Mouse (Mus musculus) induced T-regulatory cell, adult 2 months (primary cell): ENCODE data around the gene Adgre5.

ENCODE experiments used
- DNase-seq: peaks from one replicate; pipeline ENCODE4 v3.0.0-alpha.2; 2012; ENCODE audit warnings: low read depth

Adgre5 gene

DNA sequence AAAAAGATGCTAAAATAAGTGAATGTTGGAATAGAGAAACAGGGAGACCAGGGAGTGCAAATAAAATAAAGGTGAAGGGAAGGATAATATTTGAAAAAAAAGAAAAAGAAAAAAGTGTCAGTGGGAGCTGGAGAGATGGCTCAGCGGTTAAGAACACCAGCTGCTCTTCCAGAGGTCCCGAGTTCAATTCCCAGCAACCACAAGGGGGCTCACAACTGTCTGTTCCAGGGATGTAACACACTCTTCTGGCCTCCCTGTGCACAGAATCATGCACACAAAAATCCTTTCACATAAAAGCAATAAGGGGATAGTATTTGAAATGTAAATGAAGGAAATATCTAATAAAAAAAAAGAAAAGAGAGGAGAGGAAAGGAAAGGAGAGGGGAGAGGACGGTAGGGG is 13.0 kb upstream of the Adgre5 start:
- DNase-seq = no peak

DNA sequence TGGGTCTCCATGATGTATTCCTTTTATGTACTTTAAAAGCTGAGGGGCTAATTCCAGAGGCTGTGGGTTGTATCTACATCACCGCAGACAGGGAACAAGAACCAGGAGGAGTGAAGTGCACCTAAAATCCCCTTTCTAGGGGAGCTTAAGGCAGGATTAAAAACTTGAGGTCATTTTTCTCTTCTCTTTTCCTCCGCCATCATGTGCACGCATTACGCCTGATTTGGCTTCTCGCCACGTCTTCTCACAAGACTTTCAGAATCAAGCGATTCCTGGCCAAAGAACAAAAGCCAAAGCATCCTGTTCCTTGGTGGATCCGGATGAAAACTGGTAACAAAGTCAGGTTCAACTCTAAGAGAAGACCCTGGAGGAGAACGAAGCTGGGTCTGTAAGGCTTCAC is 8.1 kb upstream of the Adgre5 start:
- peak; percentile 66 for DNase-seq

DNA sequence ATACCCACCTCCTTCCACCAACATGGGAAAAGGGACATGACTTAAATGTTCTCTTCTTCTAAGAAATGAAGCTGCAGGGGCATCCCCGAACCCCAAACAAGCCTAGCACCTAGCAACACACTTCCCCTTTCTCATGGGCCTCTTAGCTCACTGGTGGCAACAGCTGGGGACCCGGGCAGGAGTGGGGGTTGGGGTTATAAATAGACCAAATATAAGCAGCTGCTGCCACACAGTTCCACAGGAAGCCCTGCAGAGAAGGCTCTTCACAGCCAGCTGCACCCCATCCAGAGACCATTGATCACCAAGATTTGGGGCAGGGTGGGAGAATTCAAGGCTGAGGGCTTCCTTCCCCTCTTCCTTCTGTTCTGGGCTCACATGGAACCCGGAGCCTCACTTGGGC is 7.6 kb upstream of the Adgre5 start:
- peak; percentile 95 for DNase-seq

DNA sequence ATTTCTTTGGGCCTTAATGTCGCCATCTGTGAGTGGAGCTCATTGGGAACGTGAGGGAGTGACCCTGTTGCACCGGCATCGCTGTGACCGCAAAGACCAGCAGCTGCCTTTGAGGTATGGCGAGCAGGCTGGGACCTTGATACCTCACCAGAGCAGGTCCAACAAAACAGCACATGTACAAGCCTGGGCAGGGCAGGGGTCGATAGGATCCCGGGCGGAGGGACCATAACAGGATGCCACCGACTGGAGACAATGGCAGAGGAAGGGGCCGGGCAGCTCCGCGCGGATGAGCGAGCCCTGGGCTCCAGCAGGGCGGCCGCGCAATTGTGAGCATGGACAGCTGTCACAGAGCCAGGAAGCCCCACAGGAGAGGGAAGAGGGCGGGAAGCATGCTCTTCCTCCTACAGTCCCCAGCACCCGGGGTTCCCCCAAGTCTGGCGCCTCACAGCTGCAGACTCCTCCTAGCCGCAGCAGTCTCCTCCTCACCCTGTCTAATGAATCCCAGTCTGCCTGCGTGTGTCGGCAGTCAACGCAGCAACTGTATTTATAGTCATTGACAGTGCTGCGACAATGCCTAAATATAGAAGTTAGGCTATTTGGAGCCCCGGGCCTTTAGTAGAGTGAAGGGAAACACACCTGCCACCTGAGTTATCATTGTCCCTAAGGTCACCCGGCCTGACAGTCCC is 6.7 kb upstream of the Adgre5 start:
- DNase-seq = peak; percentile 89

DNA sequence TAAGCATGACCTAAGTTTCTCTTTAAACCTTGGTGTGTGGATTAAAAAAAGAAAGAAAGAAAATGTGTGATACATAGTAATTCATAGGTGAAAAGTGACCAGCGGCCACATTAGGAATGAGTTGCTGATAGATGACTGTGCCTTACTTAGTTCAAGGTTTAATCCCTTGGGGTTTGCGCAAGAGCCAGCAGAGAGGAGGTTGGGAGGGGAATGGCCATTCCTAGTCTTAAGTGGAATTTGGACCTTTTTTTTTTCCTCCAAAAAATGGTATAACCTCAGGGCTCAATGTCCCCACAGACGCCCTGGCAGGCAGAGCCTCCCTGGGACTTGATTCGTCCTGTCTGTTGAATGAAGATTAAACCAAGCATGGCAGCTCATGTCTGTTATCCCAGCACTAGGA is 2.9 kb upstream of the Adgre5 start:
- DNase-seq = no peak

DNA sequence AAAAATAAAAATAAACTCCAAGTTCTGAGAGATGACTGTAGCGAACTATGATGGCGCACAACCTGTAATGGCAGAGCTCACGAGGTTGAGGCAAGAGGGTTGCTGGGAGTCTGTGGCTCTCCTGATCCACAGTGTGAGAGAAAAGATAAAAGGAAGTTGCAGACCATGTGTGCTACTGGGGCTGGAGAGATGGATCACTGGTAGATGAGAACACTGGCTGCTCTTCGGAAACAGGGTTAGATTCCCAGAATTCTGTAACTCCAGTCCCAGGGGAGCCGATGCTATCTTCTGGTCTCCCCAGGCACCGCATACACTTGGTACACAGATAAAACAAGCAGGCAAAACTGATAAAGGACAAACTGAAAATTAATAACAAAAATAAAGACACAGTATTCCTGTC is 1.8 kb upstream of the Adgre5 start:
- DNase-seq = no peak

DNA sequence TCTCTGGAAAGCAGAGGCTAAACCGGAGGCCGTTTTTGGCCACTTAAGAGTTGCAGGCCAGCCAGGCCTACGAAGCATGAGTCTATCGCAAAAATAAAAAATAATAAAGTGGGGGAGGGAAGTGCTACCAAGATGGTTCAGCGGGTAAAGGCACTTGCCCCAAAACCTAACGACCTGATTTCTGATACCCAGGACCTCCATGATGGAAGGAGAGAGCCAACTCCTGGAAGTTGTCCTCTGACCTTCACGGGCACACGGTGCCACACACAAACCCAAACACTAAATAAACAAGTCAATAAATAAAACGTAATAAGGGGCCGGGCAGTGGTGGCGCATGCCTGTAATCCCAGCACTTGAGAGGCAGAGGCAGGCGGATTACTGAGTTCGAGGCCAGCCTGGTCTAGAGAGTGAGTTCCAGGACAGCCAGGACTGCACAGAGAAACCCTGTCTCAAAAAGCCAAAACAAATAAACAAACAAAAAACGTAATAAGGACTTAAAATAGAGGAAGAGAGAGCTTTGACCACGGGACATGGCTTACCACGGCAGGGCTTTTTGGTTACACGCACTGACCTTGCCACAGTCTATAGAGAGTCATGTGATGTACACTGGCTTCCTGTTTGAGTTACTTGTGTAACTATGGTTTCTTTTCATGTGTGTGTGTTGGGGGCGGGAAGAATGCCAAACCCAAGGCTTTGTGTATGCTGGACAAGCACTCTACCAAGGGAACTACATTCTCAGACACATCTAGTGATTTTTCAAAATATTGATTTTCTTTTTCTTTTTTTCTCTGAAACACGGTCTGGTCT is 926 bp upstream of the Adgre5 start:
- peak; percentile 87 for DNase-seq

DNA sequence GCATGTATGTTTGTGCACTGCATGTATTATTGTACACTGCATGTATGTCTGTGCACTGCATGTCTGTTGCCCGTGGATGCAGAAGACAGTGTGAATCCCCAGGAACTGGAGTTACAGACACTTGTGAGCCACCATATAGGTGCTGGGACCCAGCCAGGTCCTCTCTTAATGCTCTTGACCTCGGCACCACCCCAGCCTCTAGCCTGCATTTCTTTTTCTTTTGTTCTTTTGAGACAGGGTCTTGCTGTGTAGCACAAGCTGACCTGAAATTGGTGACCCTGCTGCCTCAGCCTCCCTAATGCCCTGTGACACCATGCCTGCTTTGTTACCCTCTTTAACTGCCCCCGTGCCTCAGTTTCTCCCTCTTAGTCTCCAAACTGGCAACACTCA is 545 bp downstream of the Adgre5 start:
- no peak for DNase-seq

DNA sequence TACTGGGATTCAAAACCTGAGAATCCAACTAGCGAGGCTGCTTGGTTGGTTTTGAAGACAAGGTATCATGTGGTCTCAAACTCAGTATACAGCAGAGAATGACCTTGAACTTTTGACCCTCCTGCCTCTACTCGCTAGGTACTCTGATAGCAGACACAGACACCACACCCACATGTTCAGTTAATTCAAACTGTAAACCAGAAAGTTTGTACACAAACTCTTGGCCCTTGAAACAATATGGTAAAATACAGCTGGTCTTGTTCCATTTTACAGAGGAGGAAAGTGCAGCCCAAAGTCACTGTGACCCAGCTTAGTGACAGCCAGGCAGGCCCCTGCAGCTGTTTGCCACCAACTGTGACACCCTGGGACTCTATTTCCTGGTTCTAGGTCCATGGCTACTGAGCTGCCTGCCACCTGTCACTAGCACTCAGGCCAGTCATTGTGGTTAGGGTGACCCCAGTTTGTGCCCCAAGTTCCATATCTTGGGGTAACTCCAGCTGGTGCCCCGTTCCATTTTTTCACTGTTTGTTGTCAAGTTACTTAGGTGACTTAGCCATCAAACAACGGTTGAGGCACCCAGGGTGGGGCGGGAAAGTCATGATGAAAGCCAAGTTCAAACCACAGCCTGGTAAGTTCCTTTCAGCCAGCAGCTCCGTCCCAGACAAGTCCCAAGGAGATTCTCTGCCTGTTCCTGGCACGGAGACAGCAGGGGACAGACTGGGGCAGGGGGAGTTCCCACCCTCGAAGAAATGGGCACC is 1.2 kb downstream of the Adgre5 start:
- DNase-seq = peak; percentile 94

DNA sequence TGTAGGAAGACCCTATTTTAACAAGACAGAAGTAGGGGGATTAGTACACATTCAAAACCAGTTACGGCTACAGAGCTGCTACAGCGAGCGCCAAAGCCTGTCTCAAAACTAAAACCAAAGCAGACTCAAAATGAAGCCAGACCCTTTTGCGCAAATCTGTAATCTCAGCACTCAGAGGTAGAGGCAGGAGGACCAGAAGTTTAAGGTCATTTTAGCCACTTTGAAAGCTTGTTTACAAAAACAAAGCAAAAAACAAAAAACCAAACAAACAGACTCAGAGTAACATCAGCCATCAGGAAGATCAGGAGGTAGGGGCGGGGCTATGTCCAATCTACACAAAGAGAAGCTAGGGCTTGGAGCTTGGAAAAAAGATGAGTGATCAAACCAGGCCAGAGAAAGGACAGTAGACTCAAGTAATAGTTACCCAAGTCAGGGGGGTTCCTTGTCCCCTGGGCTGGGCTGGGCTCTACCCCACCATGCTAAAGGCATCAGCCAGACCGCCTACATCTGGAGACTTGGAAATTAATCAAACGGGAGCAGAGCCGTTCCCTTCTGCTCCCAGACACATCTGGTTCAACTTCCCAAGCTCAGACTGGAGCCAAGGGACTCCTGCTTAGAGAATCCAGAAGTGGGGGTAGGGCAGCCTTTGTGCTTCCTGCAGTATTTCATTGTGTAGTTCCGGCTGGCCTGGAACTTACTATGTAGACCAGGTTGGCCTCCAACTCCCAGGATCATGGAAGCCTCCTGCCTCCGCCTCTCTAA is 2.0 kb downstream of the Adgre5 start:
- DNase-seq = peak; percentile 55

DNA sequence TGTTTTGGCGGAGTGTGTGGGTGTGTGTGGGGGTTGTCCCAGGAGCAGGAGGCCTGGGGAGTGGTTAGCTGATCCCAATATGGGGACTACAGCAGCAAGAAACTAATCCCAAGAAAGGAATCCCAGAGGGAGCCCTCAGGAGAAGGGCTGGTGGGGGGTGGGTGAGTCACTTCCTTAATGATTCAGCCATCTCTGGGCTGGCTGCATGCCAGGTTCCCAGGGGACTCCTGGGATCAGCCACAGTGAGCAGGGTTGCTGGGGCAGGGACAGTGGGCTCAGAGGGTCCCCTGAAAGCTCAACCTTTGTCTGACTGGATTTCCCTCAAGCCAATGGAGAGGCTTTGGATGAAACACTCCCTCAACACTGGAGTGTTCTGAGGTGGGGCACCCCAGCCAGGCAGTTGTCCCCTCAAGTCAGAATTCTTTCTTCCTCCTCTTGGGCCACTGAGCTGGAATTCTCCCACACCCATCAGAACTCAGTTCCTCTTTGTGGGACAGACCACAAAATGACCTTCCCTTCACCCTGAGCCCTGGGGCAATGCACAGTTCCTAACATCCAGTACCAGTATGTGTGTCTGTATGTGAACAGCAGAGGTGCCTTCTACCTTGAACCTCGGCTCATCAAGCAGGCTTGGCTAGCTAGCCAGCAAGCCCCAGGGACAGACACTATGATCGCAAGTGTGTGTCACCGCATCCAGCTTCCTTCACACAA is 3.1 kb downstream of the Adgre5 start:
- peak; percentile 50 for DNase-seq

DNA sequence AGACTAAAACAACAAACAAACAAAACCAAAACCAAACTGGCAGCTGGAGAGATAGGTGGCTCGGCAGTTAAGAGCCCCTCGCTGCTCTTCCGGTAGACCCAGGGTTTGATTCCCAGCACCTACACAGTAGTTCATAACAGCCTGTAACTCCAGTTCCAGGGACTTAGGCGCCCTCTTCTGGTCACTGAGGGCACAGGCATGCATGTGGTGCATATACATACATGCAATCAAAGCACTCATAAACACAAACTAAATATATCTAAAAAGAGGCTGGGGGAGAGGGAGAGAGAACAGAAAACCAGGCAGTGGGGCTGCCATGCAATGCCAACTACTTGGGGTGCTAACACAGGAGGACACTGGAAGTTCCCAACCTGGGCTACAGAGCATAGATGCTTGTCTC is 3.8 kb downstream of the Adgre5 start:
- DNase-seq = peak; percentile 58

DNA sequence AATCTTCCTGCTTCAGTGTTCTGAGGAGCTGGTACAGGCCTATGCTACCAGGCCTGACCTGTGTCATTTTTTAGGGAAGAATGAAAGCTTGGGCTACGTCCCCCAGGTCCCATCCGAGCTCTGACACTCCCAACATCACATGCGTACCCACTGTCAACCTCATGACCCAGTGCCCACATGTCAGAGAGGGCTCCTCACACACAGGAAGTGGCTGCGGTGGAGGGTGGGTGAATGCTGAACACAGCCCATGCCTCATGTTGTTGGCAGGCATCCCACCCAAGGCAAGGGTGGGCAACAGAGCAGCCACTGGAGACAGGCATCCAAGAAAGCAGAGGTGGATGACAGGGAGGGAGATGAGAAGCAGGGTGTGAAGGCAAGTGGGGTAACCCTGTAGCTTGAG is 4.4 kb downstream of the Adgre5 start:
- peak; percentile 84 for DNase-seq

DNA sequence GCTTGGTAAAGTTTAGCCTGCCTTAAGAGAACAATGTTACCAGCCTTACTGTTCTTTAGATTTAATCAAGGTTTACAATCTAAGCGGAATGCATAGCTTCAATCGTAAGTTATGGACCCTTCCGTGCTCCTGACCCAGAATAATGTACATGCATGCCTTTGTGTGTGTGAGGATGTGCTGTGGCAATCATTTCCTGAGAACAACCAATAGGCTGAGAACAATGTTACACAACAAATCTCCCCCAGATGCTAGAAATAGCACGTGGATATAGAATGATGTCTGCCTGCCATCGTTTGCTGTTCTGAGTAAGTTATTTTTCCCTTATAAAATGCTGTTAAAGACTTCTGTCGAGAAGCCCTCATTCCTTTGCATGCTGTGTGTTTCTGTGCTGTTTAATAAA is 8.2 kb downstream of the Adgre5 start:
- no peak for DNase-seq

DNA sequence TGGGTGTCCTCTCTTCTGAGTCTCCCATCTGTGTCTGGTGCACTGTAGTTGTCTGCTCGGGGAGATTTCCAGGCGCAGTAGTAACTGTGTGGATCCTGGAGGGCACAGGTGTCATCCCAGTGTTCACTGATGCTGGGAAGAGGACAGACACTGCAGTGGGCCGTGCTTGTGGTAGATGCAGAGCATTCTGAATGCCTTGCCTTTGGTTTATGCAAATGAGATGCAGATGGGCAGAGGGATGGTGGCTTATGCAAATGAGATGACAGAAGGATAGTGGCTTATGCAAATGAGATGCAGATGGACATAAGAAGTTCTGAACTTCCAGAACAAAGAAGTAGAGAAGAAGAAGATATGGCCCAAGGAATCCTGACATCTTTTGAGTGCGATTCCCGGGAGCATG is 9.2 kb downstream of the Adgre5 start:
- DNase-seq = no peak

DNA sequence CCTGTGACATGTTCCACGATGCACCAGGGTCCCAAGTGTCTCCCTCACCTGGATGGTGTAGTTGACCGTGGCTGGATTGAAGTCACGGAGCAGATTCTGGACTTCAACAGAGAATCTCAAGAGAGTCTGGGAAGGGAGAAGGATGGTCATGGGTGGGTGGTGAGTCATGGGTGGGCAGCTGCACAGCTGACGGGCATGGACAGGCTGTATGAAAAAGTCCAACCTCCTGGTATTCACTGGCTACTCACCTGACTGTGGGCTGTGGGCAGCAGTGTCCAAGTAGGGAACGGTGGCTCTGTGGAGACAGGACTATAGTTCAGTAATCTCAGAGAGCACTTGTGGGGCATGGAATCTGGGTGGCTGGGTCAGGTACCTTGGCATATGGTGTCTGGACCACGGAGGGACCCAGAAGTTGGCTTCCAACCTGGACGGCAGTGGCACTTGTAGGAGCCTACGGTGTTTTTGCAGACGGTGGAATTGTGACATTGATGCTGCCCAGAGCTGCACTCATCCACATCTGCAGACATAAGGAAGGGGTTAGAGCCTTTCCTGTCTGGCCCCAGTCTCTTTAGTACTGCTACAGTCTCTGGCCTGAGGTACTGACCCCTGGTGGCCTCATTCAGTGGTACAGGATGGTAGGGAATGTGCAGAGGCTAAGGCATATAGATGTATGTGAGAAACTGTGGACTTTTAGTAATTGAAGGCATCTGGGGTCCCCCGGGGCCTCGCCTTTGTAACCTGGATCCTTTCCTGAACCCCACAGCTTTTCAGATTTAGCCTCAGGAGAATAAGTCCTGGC is 11.9 kb downstream of the Adgre5 start:
- peak; percentile 65 for DNase-seq

DNA sequence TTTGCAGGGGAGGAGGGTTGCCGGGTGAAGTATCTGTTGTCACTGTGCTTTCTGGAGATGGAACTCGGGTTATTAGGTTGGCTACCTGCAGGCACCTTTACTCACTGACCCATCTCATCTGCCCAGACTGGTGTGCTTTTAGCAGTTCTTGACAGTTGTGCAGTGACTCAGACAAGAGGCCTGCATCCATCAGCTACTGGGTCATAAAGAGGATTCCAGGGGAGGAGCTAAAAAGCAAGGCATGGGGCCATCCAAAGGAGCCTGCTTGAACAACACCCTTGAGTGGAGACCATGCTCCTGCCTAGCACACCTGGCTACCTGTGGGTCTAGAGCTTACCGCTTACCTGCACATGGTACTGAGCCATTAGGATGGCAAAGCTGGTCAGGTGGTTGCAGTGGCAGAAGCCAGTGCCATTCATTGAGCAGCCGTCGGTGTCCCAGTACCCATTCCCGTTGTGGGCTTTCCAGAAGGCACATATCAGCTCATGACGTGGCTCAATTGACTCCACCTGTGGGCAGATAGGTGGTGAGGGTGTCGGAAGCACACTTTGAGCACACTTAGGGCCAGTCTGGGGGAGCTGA is 15.5 kb downstream of the Adgre5 start:
- DNase-seq = no peak

DNA sequence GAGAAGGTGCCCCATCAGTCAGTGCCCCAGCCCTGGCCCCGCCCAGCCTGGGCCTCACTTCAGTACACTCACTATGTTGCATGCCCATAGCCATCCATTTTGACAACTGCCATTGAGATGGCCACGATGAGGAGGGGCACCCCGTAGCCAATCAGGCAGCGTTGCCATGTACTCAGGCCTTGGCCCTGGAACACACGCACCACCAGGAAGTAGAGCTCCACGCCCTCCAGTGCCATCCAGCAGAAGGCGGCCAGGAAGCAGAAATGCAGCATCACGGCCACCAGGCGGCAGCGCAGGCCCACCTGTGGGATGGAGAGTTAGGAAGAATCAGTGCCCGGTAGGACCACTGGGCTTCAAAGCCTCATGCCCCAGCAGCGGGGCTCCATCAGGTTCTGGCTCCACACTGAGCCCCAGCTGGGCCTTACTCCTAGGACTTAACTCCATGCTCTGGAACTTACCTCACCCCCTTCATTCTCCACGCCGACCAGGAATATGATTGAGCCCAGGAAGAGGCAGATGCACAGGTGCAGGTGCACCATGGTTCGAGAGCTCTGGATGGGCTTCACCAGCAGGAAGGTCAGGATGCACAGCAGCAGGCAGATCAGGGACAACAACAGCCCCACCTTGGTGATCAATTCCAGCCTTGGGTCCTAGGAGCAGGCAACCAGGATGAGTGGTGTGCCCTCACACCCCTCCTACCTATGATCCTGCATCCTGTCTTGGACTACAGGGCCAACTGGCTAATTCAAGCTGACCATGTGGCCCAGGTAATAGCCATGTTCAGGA is 16.2 kb downstream of the Adgre5 start:
- DNase-seq = peak; percentile 84

DNA sequence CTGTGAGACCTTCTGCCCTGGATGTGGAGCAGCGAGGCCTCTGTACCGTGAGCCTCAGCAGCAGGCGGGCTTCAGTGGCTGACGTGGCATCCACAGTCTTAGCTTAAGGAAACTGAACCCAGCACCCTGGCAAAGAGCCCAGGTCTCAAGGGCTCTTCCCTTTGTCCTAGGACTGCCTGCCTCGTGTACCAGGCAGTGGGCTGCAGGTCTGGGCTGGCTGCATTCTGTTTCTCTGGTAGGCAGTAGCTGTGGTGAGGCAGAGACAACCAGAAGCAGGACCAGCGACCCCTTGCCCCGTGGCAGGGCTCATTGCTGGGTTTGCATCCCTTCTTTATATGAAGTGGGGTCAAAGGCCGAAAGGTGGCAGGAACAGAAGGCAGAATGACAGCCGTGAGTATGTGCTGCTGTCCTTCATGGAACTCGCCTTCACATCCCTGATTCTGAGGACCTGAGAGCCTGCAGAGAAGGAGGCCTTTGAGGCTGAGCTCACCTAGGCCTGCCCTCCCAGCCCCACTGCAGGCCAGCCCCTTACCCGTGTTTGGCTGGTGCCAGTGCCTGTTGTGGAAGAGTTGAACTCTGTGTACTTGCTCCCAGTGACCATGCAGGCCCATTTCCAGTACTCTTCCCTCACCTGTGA is 17.6 kb downstream of the Adgre5 start:
- DNase-seq = no peak
